Mouse (Mus musculus) lung, postnatal 0 days (tissue): ENCODE data around the gene Zfp36l1.

Experiments used
- CTCF ChIP-seq: IDR thresholded peaks from 2 replicates; pipeline ENCODE4 v1.5.1; 2016; ENCODE audit warnings: antibody characterized with exemption, mild to moderate bottlenecking
- EP300 ChIP-seq: IDR thresholded peaks from 2 replicates; pipeline ENCODE4 v1.6.1; 2016; ENCODE audit warnings: antibody characterized with exemption, mild to moderate bottlenecking, control low read depth

DNA sequence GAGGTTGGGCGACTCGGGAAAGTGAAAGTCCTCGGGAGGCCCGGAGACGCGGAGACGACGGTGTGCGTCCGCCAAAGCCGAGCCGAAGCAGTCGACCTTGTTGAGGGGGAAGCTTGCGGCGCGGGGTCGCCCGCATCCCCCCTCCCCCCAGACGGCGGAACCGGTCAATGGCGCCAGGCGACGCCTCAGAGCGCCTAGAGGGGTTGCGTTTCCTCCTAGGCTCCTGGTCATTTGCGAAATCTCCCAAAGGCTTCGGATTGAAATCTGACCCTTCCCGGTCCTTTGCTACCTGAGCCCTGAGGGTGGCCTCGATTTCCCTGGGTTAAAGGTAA, 3.0 kb upstream of the Zfp36l1 start:
- TF ChIP-seq CTCF (no peak), EP300 (no peak)
